Mouse (Mus musculus) frontal cortex, adult 2 months (tissue): Measurements from ENCODE around the gene Ascc1. TPM values are rescaled to one million over a fixed set of nuclear protein-coding genes. Genes with fewer than 3 reads are reported as not detected.

Experiments
- polyA plus RNA-seq: library from polyadenylated mRNA; depleted of rRNA; stranded (reverse); fragments of >200 nt; gene quantifications from 2 replicates; pipeline ENCODE4 v1.2.3, GENCODE M21; 2012; rRNA removed

Gene Ascc1
- polyA plus RNA-seq, 1 experiment: 26.5 TPM

Other genes starting within 250 kb of the Ascc1 start
- 49.0 and 50.3 TPM in 2 replicates for gene Dnajb12, start 123.2 kb upstream of the Ascc1 start, polyA plus RNA-seq
- 46.3 and 53.3 TPM in 2 replicates for gene Ddit4, start 51.0 kb upstream of the Ascc1 start, polyA plus RNA-seq
- gene Anapc16, start 330 bp downstream of the Ascc1 start, polyA plus RNA-seq: 86.0 and 101 TPM in 2 replicates
- gene Spock2, start 103.4 kb downstream of the Ascc1 start, polyA plus RNA-seq: 362 and 366 TPM in 2 replicates
- 1.8 TPM in 2 replicates for gene Chst3, start 216.5 kb downstream of the Ascc1 start, polyA plus RNA-seq